Mouse (Mus musculus): ENCODE data around the gene Rnf166. TPM values are rescaled to one million over a fixed set of nuclear protein-coding genes. Genes with fewer than 3 reads are reported as not detected.
A peak's percentile ranks its signal among the peaks of the same experiment; 100 is the strongest.

Gene Rnf166
- polyA plus RNA-seq, 1 experiment, result 32.7 TPM

GRCm38 (mm10) chr8:122442356-122442755 lies 33.5 kb downstream of the Rnf166 start:
- peaks cover 7% of the 10 kb centered on the region; the same call in 1 of the 2 replicates for H3K4me1 ChIP-seq (ENCODE audit: control insufficient read depth, insufficient read depth, low read length)
- WGBS, result 61% methylated on average over 7 of the region's 7 CpGs
- TF ChIP-seq POLR2A (IDR thresholded peaks at IDR 0.05; ENCODE audit: borderline replicate concordance, control insufficient read depth, low read depth, low read length) (no peak), CTCF (IDR thresholded peaks at IDR 0.05; ENCODE audit: control insufficient read depth, insufficient read depth, low read length) (no peak)

GRCm38 (mm10) chr8:122441326-122441725 lies 34.5 kb downstream of the Rnf166 start:
- Histone ChIP-seq H3K4me3 (replicated peaks; ENCODE audit: control insufficient read depth, low read depth, low read length) (no peak overlapping the region), H3K4me1 (ENCODE audit: control insufficient read depth, insufficient read depth, low read length) (peaks cover 10% of the 10 kb centered on the region; the same call in 1 of the 2 replicates), H3K27ac (ENCODE audit: control insufficient read depth, insufficient read depth, low read depth, low read length, poor library complexity) (no peak overlapping the region)
- WGBS, result 92% methylated on average over 1 of the region's 1 CpGs
- TF ChIP-seq CTCF (IDR thresholded peaks at IDR 0.05; ENCODE audit: control insufficient read depth, insufficient read depth, low read length) (no peak), POLR2A (IDR thresholded peaks at IDR 0.05; ENCODE audit: borderline replicate concordance, control insufficient read depth, low read depth, low read length) (no peak)

More at GRCm38 (mm10) chr8:122442356-122442755, 33.5 kb downstream of the Rnf166 start:
- no peak overlapping the region for H3K27ac ChIP-seq (ENCODE audit: control insufficient read depth, insufficient read depth, low read depth, low read length, poor library complexity)
- no peak overlapping the region for H3K4me3 ChIP-seq (replicated peaks; ENCODE audit: control insufficient read depth, low read depth, low read length)

DNA sequence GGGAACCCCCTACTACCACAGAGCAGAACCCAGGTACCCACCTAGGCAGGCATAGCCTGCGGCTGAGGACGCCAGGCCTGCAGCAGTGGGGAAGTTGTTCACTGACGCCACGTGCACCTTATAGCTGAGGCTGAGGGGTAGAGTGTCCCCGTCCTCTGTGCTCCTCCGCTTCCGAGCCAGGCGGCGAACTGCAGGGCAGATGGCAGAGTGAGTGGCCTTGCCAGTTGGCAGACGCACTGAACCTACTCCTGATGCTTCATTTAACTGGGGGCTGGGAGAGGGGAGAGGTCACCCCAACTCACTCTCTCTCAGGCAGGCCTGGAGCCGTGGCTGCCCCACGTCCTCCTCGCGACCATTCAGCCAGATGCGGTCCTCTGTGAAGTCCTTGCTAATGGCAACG lies 36.5 kb downstream of the Rnf166 start:
- H3K27ac ChIP-seq (ENCODE audit: control insufficient read depth, insufficient read depth, low read depth, low read length, poor library complexity), result no peak overlapping the region
- H3K4me3 ChIP-seq (replicated peaks; ENCODE audit: control insufficient read depth, low read depth, low read length), result no peak overlapping the region
- TF ChIP-seq POLR2A (IDR thresholded peaks at IDR 0.05; ENCODE audit: borderline replicate concordance, control insufficient read depth, low read depth, low read length), result no peak
- TF ChIP-seq CTCF (IDR thresholded peaks at IDR 0.05; ENCODE audit: control insufficient read depth, insufficient read depth, low read length), result no peak
- peaks cover 11% of the 10 kb centered on the region; the same call in 1 of the 2 replicates for H3K4me1 ChIP-seq (ENCODE audit: control insufficient read depth, insufficient read depth, low read length)
- WGBS, result 86% methylated on average over 16 of the region's 16 CpGs

GRCm38 (mm10) chr8:122437708-122438331 lies 38.0 kb downstream of the Rnf166 start:
- peaks cover 11% of the 10 kb centered on the region; the same call in 1 of the 2 replicates for H3K4me1 ChIP-seq (ENCODE audit: control insufficient read depth, insufficient read depth, low read length)
- H3K27ac ChIP-seq (ENCODE audit: control insufficient read depth, insufficient read depth, low read depth, low read length, poor library complexity), result peak overlapping the region; percentile 60
- 63% methylated on average over 13 of the region's 13 CpGs for WGBS
- TF ChIP-seq CTCF (IDR thresholded peaks at IDR 0.05; ENCODE audit: control insufficient read depth, insufficient read depth, low read length) (no peak), POLR2A (IDR thresholded peaks at IDR 0.05; ENCODE audit: borderline replicate concordance, control insufficient read depth, low read depth, low read length) (no peak)
- H3K4me3 ChIP-seq (replicated peaks; ENCODE audit: control insufficient read depth, low read depth, low read length), result peak overlapping the region; percentile 43

DNA sequence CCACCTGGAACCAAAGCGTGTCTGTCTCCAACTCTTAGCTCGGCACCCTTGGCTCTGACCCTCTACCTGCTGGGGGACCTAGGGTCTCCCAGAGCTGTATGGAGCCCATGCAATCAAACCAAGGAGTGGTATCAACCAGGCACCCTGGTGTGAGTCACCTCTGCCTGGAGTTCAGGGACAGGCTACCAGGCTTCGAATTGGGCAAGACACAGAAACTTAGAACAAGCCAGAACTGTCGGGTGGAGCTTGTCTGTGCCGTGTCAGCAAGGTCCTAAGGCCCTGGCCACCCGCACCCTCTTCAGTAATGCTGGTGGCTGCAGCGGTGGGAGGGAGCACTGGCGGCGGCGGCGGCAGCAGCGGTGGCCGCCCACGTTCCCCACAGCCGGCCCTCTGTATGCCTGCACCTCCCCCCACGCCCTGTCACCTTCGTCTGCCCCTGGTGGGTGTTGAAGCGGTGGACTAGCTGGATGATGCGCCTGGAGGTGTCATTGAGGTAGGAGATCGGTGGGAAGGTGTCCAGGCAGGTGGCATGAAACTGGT lies 39.2 kb downstream of the Rnf166 start:
- 68% methylated on average over 20 of the region's 20 CpGs for WGBS
- Histone ChIP-seq H3K4me3 (replicated peaks; ENCODE audit: control insufficient read depth, low read depth, low read length) (peak overlapping the region; percentile 17), H3K4me1 (ENCODE audit: control insufficient read depth, insufficient read depth, low read length) (peaks cover 11% of the 10 kb centered on the region; the same call in 1 of the 2 replicates), H3K27ac (ENCODE audit: control insufficient read depth, insufficient read depth, low read depth, low read length, poor library complexity) (no peak overlapping the region)
- TF ChIP-seq POLR2A (IDR thresholded peaks at IDR 0.05; ENCODE audit: borderline replicate concordance, control insufficient read depth, low read depth, low read length), result no peak
- no peak for TF ChIP-seq CTCF (IDR thresholded peaks at IDR 0.05; ENCODE audit: control insufficient read depth, insufficient read depth, low read length)

- TF ChIP-seq CTCF (IDR thresholded peaks at IDR 0.05; ENCODE audit: control insufficient read depth, insufficient read depth, low read length), result no peak
- no peak for TF ChIP-seq POLR2A (IDR thresholded peaks at IDR 0.05; ENCODE audit: borderline replicate concordance, control insufficient read depth, low read depth, low read length)
- Histone ChIP-seq H3K4me1 (ENCODE audit: control insufficient read depth, insufficient read depth, low read length) (peaks cover 11% of the 10 kb centered on the region; the same call in 1 of the 2 replicates), H3K4me3 (replicated peaks; ENCODE audit: control insufficient read depth, low read depth, low read length) (no peak overlapping the region), H3K27ac (ENCODE audit: control insufficient read depth, insufficient read depth, low read depth, low read length, poor library complexity) (no peak overlapping the region)
- WGBS, result 77% methylated on average over 9 of the region's 9 CpGs
These were observed 39.7 kb downstream of the Rnf166 start for GRCm38 (mm10) chr8:122436146-122436545.

DNA sequence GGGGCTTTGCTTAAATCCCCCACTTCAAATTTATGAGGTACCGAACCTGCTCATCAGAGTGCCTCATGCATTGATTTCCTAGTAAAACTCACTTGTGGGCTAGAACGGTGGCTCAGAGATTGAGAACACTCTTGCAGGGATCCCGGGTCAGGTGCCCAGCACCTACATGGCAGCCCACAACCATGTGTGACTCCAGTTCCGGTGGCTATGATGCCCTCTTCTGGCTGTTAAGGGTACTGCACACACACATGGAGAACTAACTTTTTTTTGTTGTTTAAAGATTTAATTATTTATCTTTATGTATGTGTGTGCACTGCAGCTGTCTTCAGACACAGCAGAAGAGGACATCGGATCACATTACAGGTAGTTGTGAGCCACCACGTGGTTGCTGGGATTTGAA lies 40.5 kb downstream of the Rnf166 start:
- TF ChIP-seq CTCF (IDR thresholded peaks at IDR 0.05; ENCODE audit: control insufficient read depth, insufficient read depth, low read length), result peak; percentile 31; the same call in 1 of the 2 replicates
- TF ChIP-seq POLR2A (IDR thresholded peaks at IDR 0.05; ENCODE audit: borderline replicate concordance, control insufficient read depth, low read depth, low read length), result no peak
- no peak overlapping the region for H3K27ac ChIP-seq (ENCODE audit: control insufficient read depth, insufficient read depth, low read depth, low read length, poor library complexity)
- H3K4me3 ChIP-seq (replicated peaks; ENCODE audit: control insufficient read depth, low read depth, low read length), result no peak overlapping the region
- H3K4me1 ChIP-seq (ENCODE audit: control insufficient read depth, insufficient read depth, low read length), result peaks cover 11% of the 10 kb centered on the region; the same call in 1 of the 2 replicates
- WGBS, result 86% methylated on average over 6 of the region's 6 CpGs

DNA sequence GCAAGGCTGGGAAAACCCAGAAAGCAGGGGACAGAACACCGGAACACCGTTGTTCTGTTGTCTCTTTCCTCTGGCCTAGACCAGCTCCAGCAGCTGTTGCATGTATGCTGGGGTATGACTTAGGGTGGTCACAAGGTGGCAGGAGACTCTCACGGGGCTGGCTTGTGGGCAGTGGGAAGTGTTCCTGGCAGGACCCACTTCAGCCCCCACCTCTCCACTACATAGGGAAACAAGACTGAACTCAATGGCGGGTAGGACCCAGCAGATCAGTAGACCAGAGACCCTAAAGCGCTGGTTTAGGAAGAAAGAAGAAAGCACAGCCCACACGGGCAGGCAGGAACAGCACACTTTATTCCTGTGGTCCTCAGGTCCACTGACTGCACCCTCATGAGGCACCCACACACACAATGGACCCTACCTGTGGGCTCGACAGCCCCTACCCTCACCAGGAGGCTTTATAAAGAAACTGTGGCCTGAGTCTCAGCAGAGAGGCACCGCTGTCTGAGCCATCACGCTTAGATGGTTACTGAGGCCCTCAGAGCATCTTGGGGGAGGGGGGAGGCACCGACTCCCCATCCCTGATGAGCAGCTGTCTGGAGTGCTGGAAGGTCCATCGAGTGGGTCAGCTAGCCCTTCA lies 42.5 kb downstream of the Rnf166 start:
- peak overlapping the region; percentile 98 for H3K27ac ChIP-seq (ENCODE audit: control insufficient read depth, insufficient read depth, low read depth, low read length, poor library complexity)
- H3K4me3 ChIP-seq (replicated peaks; ENCODE audit: control insufficient read depth, low read depth, low read length), result peak overlapping the region; percentile 90
- peak; percentile 57 for TF ChIP-seq CTCF (IDR thresholded peaks at IDR 0.05; ENCODE audit: control insufficient read depth, insufficient read depth, low read length)
- no peak for TF ChIP-seq POLR2A (IDR thresholded peaks at IDR 0.05; ENCODE audit: borderline replicate concordance, control insufficient read depth, low read depth, low read length)
- WGBS, result 47% methylated on average over 11 of the region's 11 CpGs
- peaks cover 10% of the 10 kb centered on the region; the same call in 1 of the 2 replicates for H3K4me1 ChIP-seq (ENCODE audit: control insufficient read depth, insufficient read depth, low read length)

Measured in bone marrow, adult 2 months (tissue).